In the genomic region with DNA sequence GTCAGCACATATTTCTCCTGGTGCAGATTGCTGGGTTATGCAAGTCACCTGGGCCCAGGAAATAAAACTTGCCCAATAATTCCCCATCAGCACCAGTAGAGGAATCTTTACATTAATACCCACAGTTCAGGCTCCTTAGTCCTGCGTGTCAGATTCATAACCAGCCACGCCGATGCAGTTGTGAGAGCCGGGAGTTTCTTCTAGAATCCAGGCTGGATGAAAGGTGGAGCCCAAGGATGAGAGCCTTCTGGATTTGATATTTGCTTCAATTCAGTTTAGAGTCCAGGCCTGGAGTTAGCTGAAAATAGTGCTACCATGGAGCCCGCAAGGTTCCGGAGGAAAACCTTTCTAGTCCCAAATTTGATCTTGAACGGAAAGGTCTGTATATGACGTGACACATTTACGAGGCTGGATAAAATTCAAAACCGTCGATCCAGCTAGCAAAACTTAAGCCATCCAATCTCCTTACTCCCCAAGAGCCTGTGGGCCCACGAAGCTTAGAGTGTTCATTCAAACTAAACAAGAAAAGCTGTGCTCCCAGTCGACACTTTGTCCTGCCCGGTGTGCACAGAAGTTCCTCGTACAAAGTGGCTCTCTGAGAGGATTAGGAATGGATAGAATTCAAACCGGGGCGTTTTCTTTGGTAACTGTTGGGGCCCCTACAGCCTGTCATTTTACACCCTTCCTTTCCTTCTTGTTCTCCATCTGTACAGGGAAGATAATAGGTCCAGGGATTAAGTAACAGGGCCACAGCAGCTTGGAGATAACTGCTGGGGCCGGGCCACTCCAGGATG, we compare ENCODE assay signal across 8 mouse cellular contexts. TPM values are rescaled to one million over a fixed set of nuclear protein-coding genes. Genes with fewer than 3 reads are reported as not detected.
DNase-seq lines count a peak whose midpoint lies in the region; ATAC-seq lines count a peak whose summit lies in the region.

No protein-coding gene starts in this region.

- peak overlapping the region; percentile 90 for H3K4me2 ChIP-seq in kidney, embryonic 16.5 days (replicated peaks; ENCODE audit: low read depth, low read length)
- H3K4me2 ChIP-seq in hindbrain, embryonic 11.5 days (replicated peaks; ENCODE audit: low read depth, low read length): peak overlapping the region; percentile 69

- intact Hi-C loops in left cerebral cortex, postnatal 4 days (cut with DNase I): loop anchor here (10.0 kb wide), 1 partner anchor 61 kb away; no protein-coding TSS in a partner anchor

- peaks cover 28% of the 10 kb centered on the region for H3K4me1 ChIP-seq in kidney, embryonic 16.5 days (ENCODE audit: insufficient read depth, low read length)
- H3K4me1 ChIP-seq in hindbrain, embryonic 11.5 days (replicated peaks; ENCODE audit: control insufficient read depth, insufficient read depth, low read length): peaks cover 5% of the 10 kb centered on the region
- peaks cover 37% of the 10 kb centered on the region for H3K4me1 ChIP-seq in midbrain, embryonic 10.5 days

- peak overlapping the region; percentile 63 for H3K27ac ChIP-seq in kidney, embryonic 16.5 days (ENCODE audit: low read length)
- peak overlapping the region; percentile 69; the same call in 1 of the 2 replicates for H3K27ac ChIP-seq in hindbrain, embryonic 11.5 days (ENCODE audit: low read depth, low read length)
- H3K27ac ChIP-seq in midbrain, embryonic 10.5 days (replicated peaks): peak overlapping the region; percentile 96

- no peak for DNase-seq in kidney, postnatal 25 days
- peak; percentile 77 for DNase-seq in c-Kit-negative CD71-positive TER-119-positive erythroid progenitor cells, embryonic 14.5 days (ENCODE audit: low read depth, low spot score)
- peak; percentile 21 for DNase-seq in hindbrain, embryonic 11.5 days (ENCODE audit: low spot score)
- peak; percentile 29 for DNase-seq in midbrain, embryonic 10.5 days (ENCODE audit: low spot score)
- DNase-seq in left cerebral cortex, postnatal 4 days: no peak
- DNase-seq in T-cell, adult 2 months (ENCODE audit: low spot score): no peak
- no peak for DNase-seq in ovary, postnatal 36 days (ENCODE audit: low spot score)

- H3K9me3 ChIP-seq in kidney, embryonic 16.5 days (ENCODE audit: low read length): 0 out of 2 replicates have a peak, but pooled peaks cover 7% of the 10 kb centered on the region
- H3K9me3 ChIP-seq in hindbrain, embryonic 11.5 days (ENCODE audit: control insufficient read depth, low read length): peaks cover 2% of the 10 kb centered on the region; the same call in 1 of the 2 replicates
- H3K9me3 ChIP-seq in midbrain, embryonic 10.5 days (replicated peaks): no peaks in the 10 kb centered on the region; the same call in 1 of the 2 replicates

- no peak for ATAC-seq in kidney, embryonic 16.5 days (ENCODE audit: low FRiP score, low TSS enrichment)
- ATAC-seq in hindbrain, embryonic 11.5 days (ENCODE audit: low FRiP score): no peak

- 15% methylated on average over 18 of the region's 18 CpGs for WGBS in kidney, embryonic 16.5 days
- WGBS in hindbrain, embryonic 11.5 days: 37% methylated on average over 18 of the region's 18 CpGs
- WGBS in midbrain, embryonic 10.5 days: 24% methylated on average over 18 of the region's 18 CpGs

- H3K4me3 ChIP-seq in kidney, embryonic 16.5 days (ENCODE audit: low read length): peak overlapping the region; percentile 91
- H3K4me3 ChIP-seq in hindbrain, embryonic 11.5 days (ENCODE audit: low read depth, low read length): peak overlapping the region; percentile 92
- peak overlapping the region; percentile 96 for H3K4me3 ChIP-seq in midbrain, embryonic 10.5 days

- H3K27me3 ChIP-seq in kidney, embryonic 16.5 days (ENCODE audit: insufficient read depth, low read length): no peaks in the 10 kb centered on the region
- H3K27me3 ChIP-seq in hindbrain, embryonic 11.5 days (ENCODE audit: control insufficient read depth, insufficient read depth, low read length): no peaks in the 10 kb centered on the region
- no peaks in the 10 kb centered on the region for H3K27me3 ChIP-seq in midbrain, embryonic 10.5 days (ENCODE audit: low read depth, poor library complexity, severe bottlenecking)

- peak overlapping the region; percentile 89 for H3K9ac ChIP-seq in kidney, embryonic 16.5 days (replicated peaks; ENCODE audit: low read length)
- H3K9ac ChIP-seq in hindbrain, embryonic 11.5 days (ENCODE audit: low read depth, low read length): peak overlapping the region; percentile 90

- no peaks in the 10 kb centered on the region for H3K36me3 ChIP-seq in kidney, embryonic 16.5 days (ENCODE audit: insufficient read depth, low read length)
- H3K36me3 ChIP-seq in hindbrain, embryonic 11.5 days (ENCODE audit: control insufficient read depth, insufficient read depth, low read length): no peaks in the 10 kb centered on the region
- peaks cover 3% of the 10 kb centered on the region; the same call in 1 of the 2 replicates for H3K36me3 ChIP-seq in midbrain, embryonic 10.5 days

RNA-seq across cellular contexts. Expression of gene Ssx2ip, which starts 1.0 kb away (rescaled TPM):
- polyA plus RNA-seq in kidney, embryonic 16.5 days (2015; fragmentation: Nextera tagmentation; extraction: Ambion mirVana): 22.4 and 22.9 TPM in 2 replicates
- 25.1 and 28.0 TPM in 2 replicates for polyA plus RNA-seq in hindbrain, embryonic 11.5 days (2014; fragmentation: Nextera tagmentation; extraction: Ambion mirVana)
- polyA plus RNA-seq in midbrain, embryonic 10.5 days (2016; fragmentation: Nextera tagmentation; extraction: Ambion mirVana): 28.4 and 30.3 TPM in 2 replicates
- total RNA-seq in left cerebral cortex, postnatal 4 days (2021): 10 to 100 TPM; 80.7 to 81.5 TPM

RNA-seq across cellular contexts. Expression of gene Ctbs, which starts 44.2 kb away (rescaled TPM):
- polyA plus RNA-seq in kidney, embryonic 16.5 days (2015; fragmentation: Nextera tagmentation; extraction: Ambion mirVana): 14.0 and 17.4 TPM in 2 replicates
- polyA plus RNA-seq in hindbrain, embryonic 11.5 days (2014; fragmentation: Nextera tagmentation; extraction: Ambion mirVana): 6.7 and 8.8 TPM in 2 replicates
- polyA plus RNA-seq in midbrain, embryonic 10.5 days (2016; fragmentation: Nextera tagmentation; extraction: Ambion mirVana): 5.7 and 6.6 TPM in 2 replicates
- 1 to 10 TPM; 4.7 to 5.9 TPM for total RNA-seq in left cerebral cortex, postnatal 4 days (2021)

Comparison
In these comparisons a context has a peak if more than half of its experiments do, and no peak if none do; other contexts are left out.
1. DNase-seq: peak in c-Kit-negative CD71-positive TER-119-positive erythroid progenitor cells, embryonic 14.5 days (single experiment), hindbrain, embryonic 11.5 days (single experiment) and midbrain, embryonic 10.5 days (single experiment); none in kidney, postnatal 25 days (0 of 2), left cerebral cortex, postnatal 4 days (single experiment), T-cell, adult 2 months (single experiment) and ovary, postnatal 36 days (single experiment).
2. Peak in every context shown above with its lines, with median percentiles within 50 percentile points of each other: H3K27ac ChIP-seq and H3K4me3 ChIP-seq.